Comparison of ENCODE assay signal across 8 mouse cellular contexts in the genomic region with DNA sequence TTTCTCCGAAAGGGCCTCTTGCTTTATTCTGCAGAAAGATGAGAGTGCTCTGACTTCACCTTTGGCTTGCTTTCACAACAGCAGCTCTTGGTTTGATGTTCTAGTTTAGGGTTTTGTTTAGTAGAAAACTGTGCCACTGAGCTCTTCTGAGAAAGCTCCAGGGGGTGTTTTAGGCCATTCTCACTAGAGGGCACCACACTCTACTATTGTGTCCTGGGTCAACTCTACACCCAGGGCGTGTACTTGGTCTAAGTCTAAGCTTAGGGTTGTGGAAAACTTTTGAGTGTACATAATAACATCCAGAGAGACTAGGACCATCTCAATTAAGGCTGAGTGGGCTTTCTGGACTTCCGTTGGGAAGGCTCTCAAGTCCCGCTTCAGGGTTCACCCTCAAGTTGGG.
DNase-seq lines count a peak whose midpoint lies in the region; ATAC-seq and TF ChIP-seq lines count a peak whose summit lies in the region.

No protein-coding gene starts in this region.

- no peaks in the 10 kb centered on the region for H3K27me3 ChIP-seq in heart, embryonic 12.5 days (replicated peaks)
- no peaks in the 10 kb centered on the region for H3K27me3 ChIP-seq in limb, embryonic 10.5 days (ENCODE audit: low read depth, poor library complexity, severe bottlenecking)

- peak; percentile 42 for TF ChIP-seq CTCF in lung, adult 2 months (IDR thresholded peaks at IDR 0.05; ENCODE audit: insufficient read depth, low read length)

- peaks cover 10% of the 10 kb centered on the region for H3K36me3 ChIP-seq in heart, embryonic 12.5 days
- H3K36me3 ChIP-seq in limb, embryonic 10.5 days, result peaks cover 13% of the 10 kb centered on the region; the same call in 1 of the 2 replicates

- H3K27ac ChIP-seq in heart, embryonic 12.5 days (ENCODE audit: poor library complexity, severe bottlenecking), result no peak overlapping the region
- H3K27ac ChIP-seq in limb, embryonic 10.5 days, result no peak overlapping the region

- DNase-seq in heart, adult 8-10 months (ENCODE audit: low spot score), result peak; percentile 45
- DNase-seq in ES-CJ7 (ENCODE audit: low read depth, low spot score), result peak; percentile 36
- DNase-seq in cerebellum, postnatal 10 days, result peak; percentile 38 to 39
- DNase-seq in lung, adult 2 months, result peak; percentile 12
- no peak for DNase-seq in limb, embryonic 10.5 days (ENCODE audit: low spot score)
- no peak for DNase-seq in right cerebral cortex, postnatal 25 days
- DNase-seq in right cerebral cortex, adult 2 months (ENCODE audit: low spot score in 2 of 2), result no peak

- no peak for TF ChIP-seq POLR2A in lung, adult 2 months (IDR thresholded peaks at IDR 0.05; ENCODE audit: borderline replicate concordance, extremely low read depth, low read depth, low read length)

- peaks cover 15% of the 10 kb centered on the region; the same call in 1 of the 2 replicates for H3K4me1 ChIP-seq in heart, embryonic 12.5 days (replicated peaks)
- no peaks in the 10 kb centered on the region for H3K4me1 ChIP-seq in lung, adult 2 months (ENCODE audit: control insufficient read depth, insufficient read depth, low read length)
- 0 out of 2 replicates have a peak, but pooled peaks cover 5% of the 10 kb centered on the region for H3K4me1 ChIP-seq in limb, embryonic 10.5 days

- no peak overlapping the region for H3K4me3 ChIP-seq in heart, embryonic 12.5 days
- no peak overlapping the region for H3K4me3 ChIP-seq in lung, adult 2 months (replicated peaks; ENCODE audit: extremely low read depth, low read depth, low read length)
- no peak overlapping the region for H3K4me3 ChIP-seq in limb, embryonic 10.5 days

- no peak for ATAC-seq in heart, embryonic 12.5 days (ENCODE audit: insufficient number of reproducible peaks, low FRiP score)

- H3K4me2 ChIP-seq in heart, embryonic 12.5 days, result no peak overlapping the region

- WGBS in heart, embryonic 12.5 days, result 77% methylated on average over 4 of the region's 4 CpGs
- WGBS in lung, adult 2 months, result 61% methylated on average over 4 of the region's 4 CpGs
- 88% methylated on average over 4 of the region's 4 CpGs for WGBS in limb, embryonic 10.5 days

- no peaks in the 10 kb centered on the region for H3K9me3 ChIP-seq in heart, embryonic 12.5 days (replicated peaks)
- no peaks in the 10 kb centered on the region for H3K9me3 ChIP-seq in limb, embryonic 10.5 days (replicated peaks)

- H3K9ac ChIP-seq in heart, embryonic 12.5 days, result no peak overlapping the region

Comparison
In these comparisons a context has a peak if more than half of its experiments do, and no peak if none do; other contexts are left out.
1. DNase-seq: peak in heart, adult 8-10 months (single experiment), ES-CJ7 (single experiment), cerebellum, postnatal 10 days (2 of 2) and lung, adult 2 months (single experiment); none in limb, embryonic 10.5 days (single experiment), right cerebral cortex, postnatal 25 days (single experiment) and right cerebral cortex, adult 2 months (0 of 2).